Mouse (Mus musculus): ENCODE results near the gene Adamts2. TPM values are rescaled to one million over a fixed set of nuclear protein-coding genes. Genes with fewer than 3 reads are reported as not detected.

The Adamts2 gene
- 0.41 and 1.0 TPM in 2 replicates for polyA plus RNA-seq (2016; fragmentation: Nextera tagmentation; extraction: Ambion mirVana)

- peak within 1 kb of the TSS; percentile 63 for H3K27ac ChIP-seq (replicated peaks)
- peaks cover 92% of the 10 kb centered on the region for H3K27me3 ChIP-seq (ENCODE audit: low read depth, poor library complexity, severe bottlenecking)
- WGBS = under 1% methylated on average over 71 of the region's 82 CpGs
- no peaks in the 10 kb centered on the region for H3K36me3 ChIP-seq
- H3K4me3 ChIP-seq = peak within 1 kb of the TSS; percentile 75
- no peaks in the 10 kb centered on the region for H3K9me3 ChIP-seq (replicated peaks)
- peak; percentile 79 for DNase-seq (ENCODE audit: low spot score)
- peaks cover 24% of the 10 kb centered on the region for H3K4me1 ChIP-seq
Measured at GRCm38 (mm10) chr11:50601641-50602355, at the start of gene Adamts2. Gene Adamts2 (plus strand): TSS chr11:50602084.

- DNase-seq (ENCODE audit: low spot score) = no peak
- Histone ChIP-seq H3K27me3 (ENCODE audit: low read depth, poor library complexity, severe bottlenecking) (no peaks in the 10 kb centered on the region), H3K36me3 (no peaks in the 10 kb centered on the region), H3K4me1 (no peaks in the 10 kb centered on the region), H3K9me3 (replicated peaks) (peaks cover 5% of the 10 kb centered on the region; the same call in 1 of the 2 replicates), H3K27ac (replicated peaks) (no peak overlapping the region), H3K4me3 (no peak overlapping the region)
- WGBS = 91% methylated on average over 3 of the region's 3 CpGs
Measured at GRCm38 (mm10) chr11:50557064-50557463, 44.8 kb upstream of the Adamts2 start.

- WGBS = 35% methylated on average over 4 of the region's 4 CpGs
- H3K9me3 ChIP-seq (replicated peaks) = peaks cover 5% of the 10 kb centered on the region; the same call in 1 of the 2 replicates
- no peak for DNase-seq (ENCODE audit: low spot score)
Measured at GRCm38 (mm10) chr11:50559108-50559507, 42.8 kb upstream of the Adamts2 start.

GRCm38 (mm10) chr11:50565466-50566211 is 36.2 kb upstream of the Adamts2 start:
- no peak for DNase-seq (ENCODE audit: low spot score)
- H3K4me3 ChIP-seq = no peak overlapping the region
- WGBS = 85% methylated on average over 20 of the region's 20 CpGs
- H3K4me1 ChIP-seq = peaks cover 5% of the 10 kb centered on the region
- no peak overlapping the region for H3K27ac ChIP-seq (replicated peaks)
- no peaks in the 10 kb centered on the region for H3K36me3 ChIP-seq
- H3K27me3 ChIP-seq (ENCODE audit: low read depth, poor library complexity, severe bottlenecking) = no peaks in the 10 kb centered on the region
- no peaks in the 10 kb centered on the region for H3K9me3 ChIP-seq (replicated peaks)

More at GRCm38 (mm10) chr11:50559108-50559507, 42.8 kb upstream of the Adamts2 start:
- Histone ChIP-seq H3K27ac (replicated peaks) (no peak overlapping the region), H3K4me3 (no peak overlapping the region), H3K4me1 (no peaks in the 10 kb centered on the region), H3K27me3 (ENCODE audit: low read depth, poor library complexity, severe bottlenecking) (no peaks in the 10 kb centered on the region), H3K36me3 (no peaks in the 10 kb centered on the region)

GRCm38 (mm10) chr11:50571448-50571847 is 30.4 kb upstream of the Adamts2 start:
- H3K36me3 ChIP-seq = no peaks in the 10 kb centered on the region
- H3K4me3 ChIP-seq = no peak overlapping the region
- H3K27ac ChIP-seq (replicated peaks) = peak overlapping the region; percentile 65
- DNase-seq (ENCODE audit: low spot score) = peak; percentile 43
- peaks cover 16% of the 10 kb centered on the region for H3K4me1 ChIP-seq
- H3K27me3 ChIP-seq (ENCODE audit: low read depth, poor library complexity, severe bottlenecking) = no peaks in the 10 kb centered on the region
- no peaks in the 10 kb centered on the region for H3K9me3 ChIP-seq (replicated peaks)
- 74% methylated on average over 6 of the region's 6 CpGs for WGBS

GRCm38 (mm10) chr11:50576521-50576920 is 25.4 kb upstream of the Adamts2 start:
- 77% methylated on average over 4 of the region's 4 CpGs for WGBS
- Histone ChIP-seq H3K27me3 (ENCODE audit: low read depth, poor library complexity, severe bottlenecking) (no peaks in the 10 kb centered on the region), H3K4me1 (peaks cover 4% of the 10 kb centered on the region)

GRCm38 (mm10) chr11:50587026-50587425 is 14.9 kb upstream of the Adamts2 start:
- H3K27me3 ChIP-seq (ENCODE audit: low read depth, poor library complexity, severe bottlenecking) = no peaks in the 10 kb centered on the region
- H3K9me3 ChIP-seq (replicated peaks) = no peaks in the 10 kb centered on the region
- no peak overlapping the region for H3K4me3 ChIP-seq
- no peak overlapping the region for H3K27ac ChIP-seq (replicated peaks)
- H3K4me1 ChIP-seq = no peaks in the 10 kb centered on the region
- H3K36me3 ChIP-seq = no peaks in the 10 kb centered on the region
- WGBS = 63% methylated on average over 7 of the region's 7 CpGs
- DNase-seq (ENCODE audit: low spot score) = peak; percentile 21

More at GRCm38 (mm10) chr11:50576521-50576920, 25.4 kb upstream of the Adamts2 start:
- Histone ChIP-seq H3K27ac (replicated peaks) (no peak overlapping the region), H3K9me3 (replicated peaks) (no peaks in the 10 kb centered on the region), H3K36me3 (no peaks in the 10 kb centered on the region), H3K4me3 (no peak overlapping the region)
- no peak for DNase-seq (ENCODE audit: low spot score)

- no peaks in the 10 kb centered on the region for H3K9me3 ChIP-seq (replicated peaks)
- no peaks in the 10 kb centered on the region for H3K27me3 ChIP-seq (ENCODE audit: low read depth, poor library complexity, severe bottlenecking)
- DNase-seq (ENCODE audit: low spot score) = peak; percentile 60
- H3K4me3 ChIP-seq = no peak overlapping the region
- WGBS = 13% methylated on average over 3 of the region's 3 CpGs
- H3K36me3 ChIP-seq = no peaks in the 10 kb centered on the region
- H3K4me1 ChIP-seq = no peaks in the 10 kb centered on the region
- no peak overlapping the region for H3K27ac ChIP-seq (replicated peaks)
Measured at GRCm38 (mm10) chr11:50587787-50588186, 14.1 kb upstream of the Adamts2 start.

- Histone ChIP-seq H3K4me3 (no peak overlapping the region), H3K4me1 (no peaks in the 10 kb centered on the region), H3K27me3 (ENCODE audit: low read depth, poor library complexity, severe bottlenecking) (no peaks in the 10 kb centered on the region), H3K9me3 (replicated peaks) (no peaks in the 10 kb centered on the region), H3K27ac (replicated peaks) (no peak overlapping the region), H3K36me3 (no peaks in the 10 kb centered on the region)
- peak; percentile 51 for DNase-seq (ENCODE audit: low spot score)
- WGBS = 43% methylated on average over 11 of the region's 11 CpGs
Measured at GRCm38 (mm10) chr11:50589060-50589459, 12.8 kb upstream of the Adamts2 start.

GRCm38 (mm10) chr11:50591053-50591452 is 10.8 kb upstream of the Adamts2 start:
- Histone ChIP-seq H3K4me1 (no peaks in the 10 kb centered on the region), H3K27ac (replicated peaks) (no peak overlapping the region), H3K36me3 (no peaks in the 10 kb centered on the region), H3K4me3 (no peak overlapping the region), H3K27me3 (ENCODE audit: low read depth, poor library complexity, severe bottlenecking) (no peaks in the 10 kb centered on the region; the same call in 1 of the 2 replicates), H3K9me3 (replicated peaks) (no peaks in the 10 kb centered on the region)
- DNase-seq (ENCODE audit: low spot score) = no peak
- 92% methylated on average over 13 of the region's 13 CpGs for WGBS

- DNase-seq (ENCODE audit: low spot score) = no peak
- H3K27me3 ChIP-seq (ENCODE audit: low read depth, poor library complexity, severe bottlenecking) = peaks cover 5% of the 10 kb centered on the region; the same call in 1 of the 2 replicates
- 80% methylated on average over 16 of the region's 16 CpGs for WGBS
- H3K4me3 ChIP-seq = no peak overlapping the region
- no peaks in the 10 kb centered on the region for H3K4me1 ChIP-seq
- H3K9me3 ChIP-seq (replicated peaks) = no peaks in the 10 kb centered on the region
- no peak overlapping the region; the same call in 1 of the 2 replicates for H3K27ac ChIP-seq (replicated peaks)
- H3K36me3 ChIP-seq = no peaks in the 10 kb centered on the region
Measured at GRCm38 (mm10) chr11:50592892-50593553, 8.9 kb upstream of the Adamts2 start.

- WGBS = 80% methylated on average over 2 of the region's 2 CpGs
- no peak overlapping the region for H3K4me3 ChIP-seq
- DNase-seq (ENCODE audit: low spot score) = no peak
- no peak overlapping the region for H3K27ac ChIP-seq (replicated peaks)
- H3K9me3 ChIP-seq (replicated peaks) = no peaks in the 10 kb centered on the region
- peaks cover 40% of the 10 kb centered on the region for H3K27me3 ChIP-seq (ENCODE audit: low read depth, poor library complexity, severe bottlenecking)
- peaks cover 2% of the 10 kb centered on the region for H3K4me1 ChIP-seq
- no peaks in the 10 kb centered on the region for H3K36me3 ChIP-seq
Measured at GRCm38 (mm10) chr11:50596571-50596970, 5.3 kb upstream of the Adamts2 start.

All from midbrain, embryonic 10.5 days (tissue).